Mouse (Mus musculus) left cerebral cortex, postnatal 14 days (tissue): Measurements from ENCODE around the gene Msi2. TPM values are rescaled to one million over a fixed set of nuclear protein-coding genes. Genes with fewer than 3 reads are reported as not detected.

Experiments used
- DNase-seq, 2 experiments: peaks; one replicate each; pipeline ENCODE4 v3.0.0; 2021 to 2022; ENCODE audit warnings: low spot score in 2 of 2, mixed read lengths in 1 of 2
- intact Hi-C: fragments of 180-260 bp; cut with DNase I; formaldehyde crosslinking; loops from one replicate; pipeline ENCODE4 v1.15.1; 2025
- total RNA-seq, 2 experiments: library from RNA; stranded (reverse); gene quantifications; 2 replicates each; pipeline ENCODE4 v1.2.3; 2021

Msi2 gene
- total RNA-seq, 2 experiments from 2014 or later: 97.8 to 103 TPM

DNA sequence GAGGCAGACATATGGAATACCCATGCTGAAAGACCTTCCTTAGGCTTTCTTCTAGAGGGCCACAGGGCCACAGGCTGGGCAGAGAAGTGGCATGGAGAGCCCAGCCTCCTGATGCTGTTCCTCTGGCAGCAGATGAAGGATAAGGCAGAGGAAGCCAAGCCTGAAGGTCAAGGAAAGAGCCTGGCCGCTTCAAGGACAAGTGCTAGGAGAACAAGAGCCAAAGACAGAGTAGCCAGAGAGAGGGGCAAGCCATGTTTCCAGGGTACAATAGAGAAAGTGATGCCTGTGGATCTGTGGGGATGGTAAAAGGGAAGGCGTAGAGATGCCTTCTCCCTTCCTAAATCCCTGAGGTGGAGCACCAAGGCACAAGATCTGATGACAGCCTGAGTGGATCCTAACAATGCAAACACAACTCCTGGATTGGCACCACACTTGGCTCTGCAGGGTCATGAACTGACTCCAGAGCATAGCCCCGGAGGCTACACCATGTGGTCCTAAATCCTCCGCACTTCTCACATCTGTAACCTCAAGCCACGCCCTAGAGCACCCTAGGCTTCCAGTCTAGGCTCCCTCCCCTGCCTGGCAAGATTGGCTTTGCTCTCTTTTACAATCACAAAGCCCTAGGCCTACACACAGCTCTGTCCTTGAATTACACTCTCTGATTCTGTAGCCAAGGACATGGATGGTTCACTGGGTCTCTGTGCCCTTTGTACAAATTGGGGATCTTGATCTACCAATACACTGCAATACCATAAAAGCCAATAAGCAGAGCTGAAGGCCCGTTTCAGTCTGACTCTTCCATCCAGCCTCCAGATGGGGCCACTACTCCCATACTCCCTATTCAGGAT lies 202.4 kb downstream of the Msi2 start:
- intact Hi-C loops: no loop called here
- no peak for DNase-seq

DNA sequence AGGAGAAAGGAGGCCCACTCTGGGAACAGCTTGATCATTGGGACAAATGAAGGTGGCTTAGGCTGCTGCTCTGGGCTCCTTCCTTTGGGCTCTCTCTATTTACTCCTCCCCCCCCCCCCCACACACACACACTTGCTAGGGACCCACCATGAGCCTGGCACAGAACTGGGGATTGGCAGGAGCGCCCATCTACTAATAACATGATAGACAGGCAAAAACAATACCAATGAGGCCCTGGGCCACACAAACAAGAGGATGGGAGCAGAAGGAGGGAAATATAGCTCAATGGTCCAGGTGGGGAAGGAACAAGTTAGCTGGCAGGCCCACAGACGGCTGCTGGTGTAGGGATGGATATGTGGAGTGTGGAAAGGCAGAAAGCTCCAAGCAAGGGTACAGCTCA lies 203.0 kb downstream of the Msi2 start:
- no peak for DNase-seq
- intact Hi-C loops: no loop called here

DNA sequence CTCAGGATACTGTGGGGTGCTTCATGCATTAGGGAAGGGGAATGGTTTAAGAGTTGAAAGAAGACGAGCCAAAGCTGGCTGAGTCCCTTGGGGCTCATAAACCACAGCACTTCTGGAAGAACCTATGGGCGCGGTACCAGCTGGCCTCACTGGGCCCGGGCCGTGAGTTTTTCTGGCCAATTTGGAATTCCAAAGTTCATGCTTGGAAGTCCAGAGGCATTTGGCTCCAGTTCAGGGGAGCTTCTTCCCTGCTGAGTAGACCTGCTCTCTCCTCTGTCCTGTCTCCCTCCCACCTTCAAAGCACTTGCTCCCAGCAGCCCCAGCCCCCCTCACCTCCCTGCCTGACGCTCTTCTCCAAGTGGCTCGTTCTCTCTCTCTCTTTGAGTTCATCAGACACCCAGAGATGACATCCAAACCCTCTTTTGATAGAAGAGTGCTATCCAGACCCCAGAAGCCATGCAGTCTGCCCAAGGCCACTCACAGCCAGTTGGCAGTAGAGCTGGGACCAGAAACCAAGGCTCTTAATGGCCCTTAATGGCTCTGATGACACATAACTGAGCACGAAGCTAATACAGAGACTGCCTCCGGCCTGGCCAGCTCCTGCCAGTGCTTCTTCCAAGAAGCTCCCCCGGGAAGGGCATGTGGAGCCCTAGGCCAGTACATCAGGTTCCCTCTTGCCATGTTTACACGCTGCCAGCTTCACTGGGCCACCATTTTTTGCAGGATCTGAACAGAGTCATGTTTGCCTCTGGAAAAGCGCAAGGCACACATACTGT lies 204.0 kb downstream of the Msi2 start:
- no peak for DNase-seq
- intact Hi-C loops: no loop called here

DNA sequence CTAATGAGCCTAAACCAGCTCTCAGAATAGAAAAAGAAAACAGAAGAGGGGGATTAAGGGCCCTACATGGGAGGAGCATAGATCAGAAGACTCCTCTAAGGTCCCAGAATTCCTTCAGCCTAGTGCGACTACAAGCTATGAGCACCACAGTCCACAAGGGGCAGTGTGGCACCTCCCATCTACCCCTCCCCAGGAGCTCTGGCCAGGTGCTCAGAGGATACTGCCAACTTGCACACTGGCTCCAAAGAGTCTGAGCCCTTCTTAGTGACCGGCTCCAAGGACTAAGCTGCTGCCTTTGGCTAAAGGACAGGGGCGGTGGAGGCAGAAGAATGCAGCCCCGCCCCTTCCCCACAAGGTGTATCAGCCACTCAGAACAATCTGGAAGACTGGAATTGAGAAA lies 205.7 kb downstream of the Msi2 start:
- intact Hi-C loops: no loop called here
- DNase-seq: peak in 1 of 2 experiments; percentile 32

DNA sequence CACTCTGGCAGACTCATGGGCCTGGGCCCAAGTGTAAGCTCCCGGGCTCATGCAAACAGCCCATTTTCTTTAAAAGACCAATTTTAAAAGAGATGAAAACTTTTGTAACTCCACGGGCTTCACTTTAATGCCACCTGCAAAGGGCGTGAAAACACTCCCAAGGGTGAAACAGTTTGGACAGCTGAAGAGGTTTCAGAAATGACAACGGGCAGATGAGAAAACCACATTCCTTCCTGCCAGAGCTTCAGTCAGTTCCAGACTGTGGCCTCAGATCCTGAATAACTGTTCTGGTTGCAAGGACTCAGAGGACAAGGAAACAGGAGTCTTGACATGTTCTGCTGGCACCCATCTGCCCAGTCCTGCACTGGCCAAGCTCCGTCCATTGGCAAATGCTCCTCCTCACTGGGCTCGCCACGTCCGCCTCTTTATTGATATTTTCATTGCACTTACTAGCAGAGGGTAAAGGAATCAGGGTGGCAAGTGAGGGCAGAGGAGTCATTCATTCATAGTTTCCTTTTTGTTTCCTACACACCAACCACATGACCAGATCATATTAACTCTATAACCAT lies 207.9 kb downstream of the Msi2 start:
- intact Hi-C loops: no loop called here
- no peak for DNase-seq

DNA sequence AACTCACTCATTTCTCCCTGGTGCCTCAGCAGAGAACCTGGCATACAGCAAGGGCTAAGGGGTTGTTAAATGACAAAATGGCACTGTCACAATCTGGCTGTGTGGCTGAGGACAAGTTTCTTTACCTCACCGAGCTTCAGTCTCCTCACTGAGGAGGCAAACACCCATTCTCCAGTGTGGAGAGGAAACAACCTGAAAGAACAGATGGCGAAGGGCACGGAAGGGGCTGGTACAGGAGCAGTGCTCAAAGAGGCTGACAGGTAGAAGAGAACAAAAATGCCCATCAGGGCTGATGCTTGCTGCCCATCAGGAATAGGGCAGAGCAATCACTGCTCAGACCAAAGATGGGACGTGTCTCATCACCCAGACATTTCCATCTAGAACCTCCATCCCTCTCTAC lies 208.8 kb downstream of the Msi2 start:
- intact Hi-C loops: no loop called here
- DNase-seq: no peak

DNA sequence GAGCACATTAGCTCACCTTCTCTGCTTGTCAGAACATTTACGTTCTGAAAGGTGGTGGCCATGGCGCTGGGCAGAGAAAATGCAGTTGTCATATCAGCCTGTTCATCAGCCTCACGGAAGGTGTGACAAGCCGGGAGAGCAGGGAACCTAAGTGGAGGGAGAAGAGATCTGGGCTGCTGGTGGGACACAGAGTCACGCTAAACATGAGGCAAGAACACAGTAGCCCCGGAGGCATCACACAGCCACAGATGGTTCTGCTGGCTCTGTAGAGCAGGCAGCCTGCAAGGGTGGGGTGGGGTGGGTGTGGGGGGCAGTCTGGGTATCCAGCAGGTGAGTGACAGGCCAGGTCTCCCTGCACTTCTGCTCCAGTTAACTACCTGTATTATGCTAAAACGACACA lies 210.2 kb downstream of the Msi2 start:
- no peak for DNase-seq
- intact Hi-C loops: no loop called here

DNA sequence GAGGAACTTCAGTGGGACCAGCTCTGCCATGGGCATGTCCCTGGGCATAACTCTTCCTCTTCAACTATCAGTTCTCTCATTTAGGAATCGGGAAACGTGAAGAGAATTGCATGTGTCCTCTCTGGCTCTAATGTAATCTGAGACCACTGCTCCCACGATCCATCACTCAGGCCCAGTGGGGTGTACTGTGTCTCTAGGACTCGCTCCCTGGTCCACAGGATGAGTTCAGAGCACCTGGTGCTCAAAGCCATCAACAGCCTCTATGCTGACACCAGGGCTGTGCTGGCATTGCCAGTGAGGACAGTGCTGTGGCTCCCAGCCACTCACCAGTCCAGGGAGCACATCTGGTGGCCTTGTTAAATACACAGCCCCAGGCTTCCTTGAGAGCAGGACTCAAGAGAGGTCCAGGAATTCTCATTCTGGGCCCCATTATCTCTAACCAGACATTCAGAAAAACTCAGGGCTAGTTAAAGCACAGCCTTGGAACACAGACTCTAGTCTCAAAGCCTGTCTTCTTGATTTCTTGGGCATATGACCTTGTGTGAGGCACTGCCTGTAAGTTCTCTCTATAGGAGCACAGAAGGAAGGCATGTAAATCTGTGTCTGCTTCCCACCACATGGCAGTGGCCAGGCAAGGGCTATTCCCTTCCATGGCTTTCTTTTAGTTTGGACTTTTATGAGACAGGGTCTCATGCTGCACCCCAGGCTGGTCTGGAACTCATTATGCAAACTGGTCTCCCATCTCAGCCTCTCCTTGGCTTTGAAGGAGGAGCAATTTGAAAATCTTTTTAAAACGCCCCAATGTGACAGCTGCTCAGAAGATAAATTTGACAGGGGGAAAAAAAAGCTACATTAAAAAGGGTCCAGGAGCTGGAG lies 211.5 kb downstream of the Msi2 start:
- no peak for DNase-seq
- intact Hi-C loops: no loop called here

DNA sequence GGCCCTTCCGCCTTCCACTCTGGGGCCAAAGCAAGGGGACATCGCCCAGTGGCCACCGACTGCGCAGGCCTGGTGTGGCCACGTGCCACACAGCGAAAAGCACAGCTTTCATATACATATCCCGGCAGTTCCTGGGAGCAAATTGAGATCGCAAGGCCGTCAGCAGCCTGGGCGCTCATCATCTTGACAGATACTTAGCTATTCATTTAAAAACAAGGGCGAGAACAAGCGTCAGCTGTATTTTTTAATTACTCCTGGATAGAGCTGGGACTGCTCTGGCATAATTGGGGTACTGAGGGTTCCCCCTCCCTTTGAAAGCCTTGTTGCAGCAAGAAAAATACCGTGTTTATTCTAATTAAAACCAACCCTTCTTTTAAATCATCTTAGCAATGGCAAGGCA lies 212.2 kb downstream of the Msi2 start:
- intact Hi-C loops: no loop called here
- no peak for DNase-seq

DNA sequence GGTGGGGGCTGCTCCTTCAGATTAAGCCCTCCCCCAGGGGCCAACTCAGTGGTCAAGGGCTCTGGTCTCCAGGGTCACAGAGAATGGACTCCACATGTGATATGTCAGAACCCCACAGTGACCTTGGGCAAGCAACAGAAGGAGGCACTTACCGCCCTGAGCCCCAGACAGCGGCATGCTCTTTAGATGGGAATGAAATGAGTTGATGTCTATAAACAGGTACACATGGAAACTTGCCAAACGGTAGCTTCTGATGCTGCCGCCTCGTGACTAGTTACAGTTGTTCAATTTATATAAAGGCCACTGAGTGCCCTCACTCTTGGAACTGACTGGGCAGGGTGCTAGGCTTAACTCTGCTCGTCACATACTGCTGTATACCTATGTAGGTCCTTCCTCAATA lies 215.7 kb downstream of the Msi2 start:
- DNase-seq: no peak
- intact Hi-C loops: no loop called here

DNA sequence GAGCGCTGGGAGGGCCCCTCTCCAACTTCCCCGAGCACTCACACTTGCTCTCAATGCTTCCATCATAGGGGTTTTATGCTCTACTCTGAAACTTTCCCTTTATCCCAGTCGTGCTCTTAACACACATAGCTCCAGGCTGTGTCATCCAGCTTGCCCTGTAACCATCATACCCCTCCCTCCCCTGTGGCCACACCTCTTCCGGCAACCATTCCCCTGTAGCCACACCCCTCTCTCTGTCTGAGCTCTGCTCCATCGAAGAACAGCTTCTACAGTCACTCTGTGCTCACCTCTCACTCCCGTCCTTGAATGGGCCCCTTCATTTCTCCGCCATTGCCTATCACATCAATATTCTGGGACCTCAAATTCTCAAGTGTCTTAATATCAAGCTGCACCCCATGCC lies 219.8 kb downstream of the Msi2 start:
- intact Hi-C loops: no loop called here
- no peak for DNase-seq

DNA sequence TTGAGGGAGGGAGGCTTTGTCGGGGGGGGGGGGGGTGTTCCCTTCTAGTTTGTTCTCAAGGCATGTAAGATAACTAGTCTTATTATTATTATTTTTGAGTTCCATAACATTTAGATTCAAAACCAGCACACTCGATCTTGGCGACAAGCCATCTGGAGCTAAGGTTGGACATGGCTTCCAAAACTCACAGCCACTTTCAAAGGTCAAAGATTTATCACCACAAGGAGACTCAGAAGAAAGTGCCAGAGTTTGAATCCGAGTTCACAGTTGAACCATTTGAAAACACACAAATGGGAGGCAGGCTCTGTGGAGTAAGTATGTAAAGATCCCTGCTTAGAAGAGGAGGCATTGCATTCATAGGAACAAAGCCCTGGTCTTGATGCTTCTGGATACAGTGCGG lies 221.9 kb downstream of the Msi2 start:
- intact Hi-C loops: no loop called here
- no peak for DNase-seq

DNA sequence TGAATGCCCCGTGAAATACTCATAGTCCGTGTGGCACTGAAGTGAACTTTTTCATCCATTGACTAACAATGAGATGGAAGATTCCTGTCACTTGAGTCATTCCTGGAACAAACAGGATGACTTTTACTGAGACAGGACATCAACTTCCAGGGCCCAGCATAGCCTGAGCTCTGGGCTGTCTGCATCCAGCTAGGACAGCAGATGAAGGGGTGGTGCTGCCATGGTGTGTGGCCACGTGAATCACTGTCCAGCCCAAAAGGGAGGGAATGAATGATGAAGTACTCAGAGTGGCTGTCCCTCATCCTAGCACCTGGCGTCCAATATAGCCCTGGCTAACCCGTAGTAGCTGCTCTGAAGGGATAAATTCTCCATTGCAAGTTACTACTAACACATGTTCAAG lies 222.6 kb downstream of the Msi2 start:
- intact Hi-C loops: no loop called here
- no peak for DNase-seq

DNA sequence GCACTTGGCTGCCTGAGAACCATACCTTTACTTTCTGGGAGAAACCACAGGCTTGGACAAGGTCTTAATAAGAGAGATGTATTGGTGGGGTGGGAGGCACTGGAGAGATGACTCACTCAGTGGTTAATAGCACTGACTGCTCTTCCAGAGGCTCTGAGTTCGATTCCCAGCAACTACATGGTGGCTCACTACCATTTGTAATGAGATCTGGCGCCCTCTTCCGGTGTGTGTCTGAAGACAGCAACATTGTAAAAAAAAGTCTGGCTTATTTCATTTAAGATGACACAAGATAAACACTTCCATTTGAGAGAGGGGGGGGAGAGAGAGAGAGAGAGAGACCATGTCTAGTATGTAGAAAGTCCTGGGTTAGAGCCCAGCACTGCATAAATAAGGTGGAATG lies 223.3 kb downstream of the Msi2 start:
- no peak for DNase-seq
- intact Hi-C loops: no loop called here

DNA sequence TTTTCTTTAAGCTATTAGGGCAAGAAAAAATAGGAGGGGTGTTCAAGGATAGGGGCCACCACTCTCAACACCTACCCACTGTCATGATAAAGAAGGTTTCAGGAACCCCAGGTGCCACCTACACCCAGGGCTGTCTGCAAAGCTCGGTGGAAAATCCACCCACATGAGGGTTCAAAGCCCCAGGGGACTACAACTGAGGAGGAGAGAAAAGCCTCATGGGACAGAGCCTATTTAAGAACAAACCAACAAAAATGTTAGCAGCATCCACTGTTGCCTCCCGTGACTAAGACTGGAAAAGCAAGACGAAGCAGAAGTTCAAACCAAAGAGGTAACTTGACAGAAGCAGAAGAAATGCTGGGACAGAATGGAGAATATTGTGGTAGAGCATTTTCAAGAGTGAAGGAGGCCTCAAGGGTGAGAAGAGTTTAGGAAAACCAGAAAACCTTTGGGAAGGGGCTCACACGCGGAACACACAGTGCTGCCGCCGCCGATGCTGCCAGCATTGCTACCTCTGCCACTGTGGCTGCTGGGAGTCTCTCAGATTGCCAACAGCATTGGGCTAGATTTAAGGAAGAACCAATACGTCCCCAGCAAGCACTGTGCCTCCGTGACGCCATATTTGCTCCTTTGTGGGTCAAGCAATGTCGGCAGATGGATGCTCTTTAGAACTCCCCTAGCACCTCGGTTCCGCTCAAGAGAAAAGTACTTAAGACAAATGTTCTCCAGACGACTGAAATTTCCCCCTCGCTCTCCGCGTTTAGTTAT lies 224.3 kb downstream of the Msi2 start:
- no peak for DNase-seq
- intact Hi-C loops: no loop called here

DNA sequence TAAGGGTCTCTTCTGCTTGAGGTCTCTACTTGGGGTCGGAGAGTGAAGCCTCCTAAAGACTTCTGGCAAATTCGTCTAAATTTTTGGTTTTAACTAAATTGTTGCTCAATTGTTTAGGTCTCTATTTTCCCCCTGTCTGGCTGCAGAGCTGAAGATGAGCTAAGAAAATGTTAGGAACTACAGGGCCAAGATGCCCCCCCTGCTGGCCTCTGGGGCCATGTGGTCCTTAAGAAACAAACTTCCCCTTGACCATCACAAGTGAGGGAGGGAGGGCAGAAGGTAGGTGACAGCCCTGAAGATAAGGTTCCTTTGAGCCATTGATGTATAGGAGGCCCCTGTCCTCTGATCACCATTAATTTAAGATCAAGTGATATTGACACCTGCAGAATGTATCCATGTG lies 225.7 kb downstream of the Msi2 start:
- intact Hi-C loops: no loop called here
- DNase-seq: no peak

DNA sequence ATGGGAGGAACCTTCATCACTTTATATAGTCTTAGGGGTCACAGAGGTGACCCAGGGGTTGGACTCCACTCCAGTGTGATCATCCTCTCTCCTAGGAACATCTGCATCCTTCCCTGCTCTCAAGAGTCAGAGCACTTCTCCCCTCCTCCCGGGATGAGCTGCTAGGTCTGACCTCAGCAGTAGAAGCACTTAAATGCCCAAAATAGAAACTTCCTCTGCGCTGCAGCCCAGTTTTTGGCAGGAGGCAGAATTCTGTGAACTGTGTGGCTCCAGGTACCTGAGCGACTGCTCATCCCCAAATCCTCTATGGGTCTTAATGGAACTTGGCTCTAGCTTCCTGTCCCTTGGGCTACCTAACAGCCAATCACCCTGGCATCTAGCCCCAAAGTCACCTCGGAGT lies 228.3 kb downstream of the Msi2 start:
- DNase-seq: no peak
- intact Hi-C loops: no loop called here

DNA sequence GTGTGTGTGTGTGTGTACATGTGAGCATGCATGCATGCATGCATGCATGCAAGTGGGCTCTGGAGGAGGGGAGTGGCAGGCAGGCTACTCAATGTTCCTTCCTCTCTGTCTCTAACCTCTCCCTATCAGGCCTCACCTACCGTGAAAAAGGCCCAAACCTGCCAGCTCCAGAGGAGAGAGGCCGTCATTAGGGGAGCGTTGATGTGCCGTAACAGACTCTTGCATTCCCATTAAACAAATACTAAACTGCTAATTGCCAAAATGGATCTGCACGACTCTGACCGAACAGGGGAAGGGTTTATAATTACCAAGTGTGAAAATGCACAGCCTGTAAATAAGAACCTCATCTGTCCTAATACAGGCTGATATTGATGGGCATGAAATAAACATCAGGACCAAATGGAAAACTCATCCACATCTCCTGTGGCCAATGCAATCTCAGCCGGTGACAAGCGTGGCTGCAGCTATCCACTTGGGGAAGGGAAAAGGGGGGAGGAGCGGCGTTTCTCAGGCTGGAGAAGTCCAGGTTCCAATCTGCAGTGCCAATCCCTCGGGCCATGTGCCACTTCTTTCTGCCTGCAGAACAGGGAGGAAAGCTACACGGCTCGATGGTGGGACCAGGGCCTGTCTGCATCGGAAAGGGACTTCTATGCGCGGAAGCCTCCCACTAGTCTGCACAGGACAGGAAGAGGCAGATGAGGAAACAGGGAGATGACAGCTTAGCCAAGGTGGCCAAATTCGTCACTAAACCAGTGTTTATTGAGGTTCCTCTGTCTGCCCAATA lies 229.2 kb downstream of the Msi2 start:
- intact Hi-C loops: no loop called here
- peak in 1 of 2 experiments; percentile 24 for DNase-seq
